Mouse (Mus musculus) thymus, adult 2 months (tissue): ENCODE data around the gene Faah.

ENCODE experiments used
- CTCF ChIP-seq: fragments of 200-500 bp; IDR thresholded peaks from 2 replicates; pipeline ENCODE4 v1.5.1; 2012; ENCODE audit warnings: mild to moderate bottlenecking, control low read depth, low read length, moderate library complexity, borderline replicate concordance; ENCODE audit not compliant: control insufficient read depth, poor library complexity, insufficient read depth; ENCODE audit errors: extremely low read depth
- POLR2A ChIP-seq: fragments of 200-500 bp; IDR thresholded peaks from 2 replicates; pipeline ENCODE4 v1.6.1; 2012; ENCODE audit warnings: mild to moderate bottlenecking, low read length, control low read depth, moderate library complexity; ENCODE audit not compliant: control insufficient read depth, poor library complexity, insufficient read depth; ENCODE audit errors: extremely low read depth

- TF ChIP-seq CTCF (no peak), POLR2A (no peak)
These were observed 86.1 kb downstream of the Faah start for GRCm38 (mm10) chr4:115931556-115932088.
